Mouse (Mus musculus) liver, embryonic 11.5 days (tissue): ENCODE data around the gene Rexo2. TPM values are rescaled to one million over a fixed set of nuclear protein-coding genes. Genes with fewer than 3 reads are reported as not detected.

Source experiments
- ATAC-seq: fragments of 200-750 bp; cut with Nextera tagmentation; replicated peaks from 2 replicates; pipeline ENCODE4 v1.8.0; 2017; ENCODE audit warnings: moderate number of reproducible peaks, mild to moderate bottlenecking, moderate TSS enrichment, moderate library complexity; ENCODE audit not compliant: low FRiP score
- DNase-seq: peaks from one replicate; pipeline ENCODE4 v3.0.0-alpha.2; 2017; ENCODE audit warnings: low spot score
- H3K27ac ChIP-seq: fragments of 300-500 bp; sonication (generic); 2 replicates; pipeline ENCODE4 v1.5.1; 2014; ENCODE audit warnings: mild to moderate bottlenecking, low read depth, low read length, control low read depth
- H3K27me3 ChIP-seq: fragments of 300-500 bp; sonication (generic); replicated peaks from 2 replicates; pipeline ENCODE4 v1.6.1; 2014; ENCODE audit warnings: low read length, mixed read lengths; ENCODE audit not compliant: control insufficient read depth, insufficient read depth
- H3K36me3 ChIP-seq: fragments of 300-500 bp; sonication (generic); 2 replicates; pipeline ENCODE4 v1.6.1; 2014; ENCODE audit warnings: mild to moderate bottlenecking, low read length, moderate library complexity, mixed read lengths; ENCODE audit not compliant: control insufficient read depth, insufficient read depth
- H3K4me1 ChIP-seq: fragments of 300-500 bp; sonication (generic); replicated peaks from 2 replicates; pipeline ENCODE4 v1.6.1; 2014; ENCODE audit warnings: low read length, mixed read lengths; ENCODE audit not compliant: control insufficient read depth, insufficient read depth
- H3K4me2 ChIP-seq: fragments of 300-500 bp; sonication (generic); 2 replicates; pipeline ENCODE4 v1.6.1; 2014; ENCODE audit warnings: mild to moderate bottlenecking, control low read depth, moderate library complexity
- H3K4me3 ChIP-seq: fragments of 300-500 bp; sonication (generic); 2 replicates; pipeline ENCODE4 v1.5.1; 2014; ENCODE audit warnings: low read depth, low read length, control low read depth
- H3K9ac ChIP-seq: fragments of 300-500 bp; sonication (generic); 2 replicates; pipeline ENCODE4 v1.6.1; 2014; ENCODE audit warnings: low read depth, low read length, control low read depth
- H3K9me3 ChIP-seq: fragments of 300-500 bp; sonication (generic); 2 replicates; pipeline ENCODE4 v1.6.1; 2016; ENCODE audit warnings: low read length, inconsistent platforms, mixed read lengths; ENCODE audit not compliant: control insufficient read depth
- WGBS: fragments of 180-500 bp; shearing (Covaris S2); extraction: QIAGEN DNeasy Blood & Tissue Kit; methylation state at CpG from one replicate; pipeline ENCODE4 v1.1.7; 2014; 5-methylcytosine and 5-hydroxymethylcytosine counted together
- polyA plus RNA-seq: library from polyadenylated mRNA; unstranded; fragments of >200 nt; fragmentation: Nextera tagmentation; extraction: Ambion mirVana; gene quantifications from 2 replicates; pipeline ENCODE4 v1.2.1, GENCODE M21; 2014

The Rexo2 gene
- polyA plus RNA-seq, 1 experiment from 2014 or later = 173 TPM

GRCm38 (mm10) chr9:48504741-48505365 lies 24.4 kb upstream of the Rexo2 start:
- H3K9me3 ChIP-seq = no peaks in the 10 kb centered on the region
- DNase-seq (no peak), ATAC-seq (no peak)
- no peak overlapping the region for H3K4me2 ChIP-seq
- 74% methylated on average over 8 of the region's 8 CpGs for WGBS
- no peak overlapping the region for H3K9ac ChIP-seq
- no peaks in the 10 kb centered on the region for H3K36me3 ChIP-seq
- H3K4me1 ChIP-seq = no peaks in the 10 kb centered on the region
- H3K4me3 ChIP-seq = no peak overlapping the region
- no peak overlapping the region for H3K27ac ChIP-seq
- H3K27me3 ChIP-seq = no peaks in the 10 kb centered on the region

- H3K4me3 ChIP-seq = no peak overlapping the region
- DNase-seq = no peak
- H3K4me2 ChIP-seq = no peak overlapping the region
- H3K27ac ChIP-seq = no peak overlapping the region
- no peak overlapping the region for H3K9ac ChIP-seq
- WGBS = 70% methylated on average over 2 of the region's 2 CpGs
- H3K27me3 ChIP-seq = no peaks in the 10 kb centered on the region
- ATAC-seq = no peak
- no peaks in the 10 kb centered on the region for H3K4me1 ChIP-seq
- no peaks in the 10 kb centered on the region for H3K9me3 ChIP-seq
- H3K36me3 ChIP-seq = no peaks in the 10 kb centered on the region
Observed at GRCm38 (mm10) chr9:48503001-48503400, 22.6 kb upstream of the Rexo2 start.

- Histone ChIP-seq H3K27ac (no peak overlapping the region), H3K4me2 (no peak overlapping the region), H3K9ac (no peak overlapping the region), H3K36me3 (no peaks in the 10 kb centered on the region), H3K4me3 (no peak overlapping the region), H3K4me1 (peaks cover under 1% of the 10 kb centered on the region; the same call in 1 of the 2 replicates), H3K9me3 (no peaks in the 10 kb centered on the region), H3K27me3 (no peaks in the 10 kb centered on the region)
- no peak for DNase-seq
- 74% methylated on average over 7 of the region's 7 CpGs for WGBS
- no peak for ATAC-seq
Observed at GRCm38 (mm10) chr9:48501192-48501591, 20.8 kb upstream of the Rexo2 start.

GRCm38 (mm10) chr9:48495548-48495932 lies 15.1 kb upstream of the Rexo2 start:
- 3% methylated on average over 34 of the region's 34 CpGs for WGBS

GRCm38 (mm10) chr9:48494817-48495547 lies 14.6 kb upstream of the Rexo2 start, which contains the start of the genes Rbm7 and Gm5617:
TSS of gene Rbm7 (minus strand) at chr9:48495299.
TSS of gene Gm5617 (plus strand) at chr9:48495442.
- H3K27me3 ChIP-seq = no peaks in the 10 kb centered on the region
- under 1% methylated on average over 72 of the region's 72 CpGs for WGBS
- ATAC-seq = peak; percentile 100
- H3K9ac ChIP-seq = peak within 1 kb of the TSS; percentile 91
- peak within 1 kb of the TSS; percentile 70 for H3K4me2 ChIP-seq
- H3K27ac ChIP-seq = peak within 1 kb of the TSS; percentile 83
- H3K4me1 ChIP-seq = peaks cover 8% of the 10 kb centered on the region
- H3K36me3 ChIP-seq = peaks cover 18% of the 10 kb centered on the region
- H3K4me3 ChIP-seq = peak within 1 kb of the TSS; percentile 87
- no peaks in the 10 kb centered on the region for H3K9me3 ChIP-seq
- peak; percentile 93 for DNase-seq

More at GRCm38 (mm10) chr9:48495548-48495932, 15.1 kb upstream of the Rexo2 start:
- DNase-seq (no peak), ATAC-seq (peak; percentile 64)
- Histone ChIP-seq H3K27me3 (no peaks in the 10 kb centered on the region), H3K36me3 (peaks cover 16% of the 10 kb centered on the region), H3K4me1 (peaks cover 8% of the 10 kb centered on the region), H3K9me3 (no peaks in the 10 kb centered on the region), H3K4me3 (peak overlapping the region; percentile 87), H3K4me2 (peak overlapping the region; percentile 70), H3K27ac (peak overlapping the region; percentile 83), H3K9ac (peak overlapping the region; percentile 91)

GRCm38 (mm10) chr9:48481214-48482134 lies 1.1 kb upstream of the Rexo2 start:
- H3K4me3 ChIP-seq = peak overlapping the region; percentile 84
- peaks cover 2% of the 10 kb centered on the region; the same call in 1 of the 2 replicates for H3K4me1 ChIP-seq
- DNase-seq = no peak
- no peaks in the 10 kb centered on the region for H3K27me3 ChIP-seq
- H3K4me2 ChIP-seq = peak overlapping the region; percentile 86
- H3K27ac ChIP-seq = no peak overlapping the region
- 35% methylated on average over 20 of the region's 20 CpGs for WGBS
- peaks cover 3% of the 10 kb centered on the region; the same call in 1 of the 2 replicates for H3K36me3 ChIP-seq
- H3K9me3 ChIP-seq = no peaks in the 10 kb centered on the region
- H3K9ac ChIP-seq = peak overlapping the region; percentile 89
- no peak for ATAC-seq

GRCm38 (mm10) chr9:48479838-48480410 lies 499 bp downstream of the Rexo2 start:
- Histone ChIP-seq H3K9ac (peak overlapping the region; percentile 89), H3K9me3 (no peaks in the 10 kb centered on the region), H3K27ac (peak overlapping the region; percentile 56; the same call in 1 of the 2 replicates), H3K4me3 (peak overlapping the region; percentile 84), H3K27me3 (no peaks in the 10 kb centered on the region), H3K4me2 (peak overlapping the region; percentile 86), H3K4me1 (peaks cover 2% of the 10 kb centered on the region; the same call in 1 of the 2 replicates), H3K36me3 (peaks cover 2% of the 10 kb centered on the region; the same call in 1 of the 2 replicates)
- peak; percentile 28 for ATAC-seq
- 5% methylated on average over 25 of the region's 25 CpGs for WGBS
- DNase-seq = no peak

GRCm38 (mm10) chr9:48478808-48479207 lies 1.6 kb downstream of the Rexo2 start:
- Histone ChIP-seq H3K4me2 (peak overlapping the region; percentile 86; the same call in 1 of the 2 replicates), H3K9ac (no peak overlapping the region), H3K27me3 (no peaks in the 10 kb centered on the region), H3K4me1 (peaks cover 2% of the 10 kb centered on the region; the same call in 1 of the 2 replicates), H3K9me3 (no peaks in the 10 kb centered on the region), H3K4me3 (peak overlapping the region; percentile 84; the same call in 1 of the 2 replicates), H3K36me3 (peaks cover 6% of the 10 kb centered on the region; the same call in 1 of the 2 replicates), H3K27ac (no peak overlapping the region)
- DNase-seq (no peak), ATAC-seq (no peak)
- WGBS = 73% methylated on average over 4 of the region's 4 CpGs
